Mouse (Mus musculus) MEL (cell line): ENCODE data around the gene Isca1. TPM values are rescaled to one million over a fixed set of nuclear protein-coding genes. Genes with fewer than 3 reads are reported as not detected.
"Not testable (repeated sequence)": the region's sequence is repeated elsewhere in the genome, so short reads cannot be mapped to it uniquely, and the experiment has no call there.

Experiments used
- DNase-seq: peaks from one replicate; pipeline ENCODE4 v3.0.0; 2011; ENCODE audit warnings: low read depth, low spot score
- H3K27ac ChIP-seq: 2 replicates; pipeline ENCODE4 v1.5.1; 2012; ENCODE audit warnings: low read depth, mild to moderate bottlenecking, control low read depth, low read length, moderate library complexity; ENCODE audit not compliant: control insufficient read depth
- H3K27me3 ChIP-seq, 2 experiments: fragments of 150-350 bp in 1 of 2; sonication (generic) in 1 of 2; 2 replicates each; pipeline ENCODE4 v1.6.1; 2012; ENCODE audit warnings: low read length in 2 of 2, mild to moderate bottlenecking in 2 of 2, improper control_type of control experiment in 1 of 2, moderate library complexity in 1 of 2; ENCODE audit not compliant: insufficient read depth in 2 of 2, control insufficient read depth in 1 of 2
- H3K36me3 ChIP-seq, 2 experiments: 2 replicates each; pipeline ENCODE4 v1.6.1; 2012 to 2014; ENCODE audit warnings: low read length in 2 of 2, improper control_type of control experiment in 1 of 2, inconsistent platforms in 1 of 2, mild to moderate bottlenecking in 1 of 2; ENCODE audit not compliant: insufficient read depth in 2 of 2, control insufficient read depth in 1 of 2
- H3K4me1 ChIP-seq, 2 experiments: fragments of 150-350 bp in 1 of 2; sonication (generic) in 1 of 2; 2 replicates each; pipeline ENCODE4 v1.6.1; 2012; ENCODE audit warnings: low read length in 2 of 2, improper control_type of control experiment in 1 of 2, mild to moderate bottlenecking in 1 of 2; ENCODE audit not compliant: insufficient read depth in 2 of 2, control insufficient read depth in 1 of 2
- H3K4me3 ChIP-seq, 2 experiments: fragments of 150-350 bp in 1 of 2; sonication (generic) in 1 of 2; 2 replicates each; pipeline ENCODE4 v1.5.1; 2012; ENCODE audit warnings: low read depth in 2 of 2, low read length in 2 of 2, mild to moderate bottlenecking in 2 of 2, moderate library complexity in 2 of 2, control low read depth in 1 of 2, improper control_type of control experiment in 1 of 2; ENCODE audit not compliant: control insufficient read depth in 1 of 2, insufficient read depth in 1 of 2
- H3K79me2 ChIP-seq: 2 replicates; pipeline ENCODE4 v1.6.1; 2012; ENCODE audit warnings: mild to moderate bottlenecking, low read length, moderate library complexity; ENCODE audit not compliant: control insufficient read depth, poor library complexity, insufficient read depth
- H3K9ac ChIP-seq: 2 replicates; pipeline ENCODE4 v1.6.1; 2012; ENCODE audit warnings: low read depth, mild to moderate bottlenecking, control low read depth, low read length, moderate library complexity; ENCODE audit not compliant: control insufficient read depth, poor library complexity, severe bottlenecking
- H3K9me3 ChIP-seq: fragments of 150-350 bp; sonication (generic); replicated peaks from 2 replicates; pipeline ENCODE4 v1.6.1; 2012; ENCODE audit warnings: mild to moderate bottlenecking, low read length, improper control_type of control experiment, moderate library complexity; ENCODE audit not compliant: insufficient read depth
- EP300 ChIP-seq, 2 experiments: IDR thresholded peaks; 2 replicates each; pipeline ENCODE4 v1.6.1; 2011; ENCODE audit warnings: improper control_type of control experiment in 2 of 2, low read length in 2 of 2, low read depth in 1 of 2, mild to moderate bottlenecking in 1 of 2
- ETS1 ChIP-seq: IDR thresholded peaks from 2 replicates; pipeline ENCODE4 v1.6.1; 2012; ENCODE audit warnings: low read depth, mild to moderate bottlenecking, inconsistent platforms, low read length, improper control_type of control experiment, moderate library complexity
- GATA1 ChIP-seq: IDR thresholded peaks from 2 replicates; pipeline ENCODE4 v1.6.1; 2011; ENCODE audit warnings: low read depth, low read length, improper control_type of control experiment
- TAL1 ChIP-seq: IDR thresholded peaks from 2 replicates; pipeline ENCODE4 v1.6.1; 2012; ENCODE audit warnings: mild to moderate bottlenecking, inconsistent platforms, low read length, moderate library complexity, mixed read lengths
- ZC3H11A ChIP-seq: IDR thresholded peaks from 2 replicates; pipeline ENCODE4 v1.6.1; 2012; ENCODE audit warnings: low read depth, mild to moderate bottlenecking, inconsistent platforms, low read length, improper control_type of control experiment
- polyA plus RNA-seq, 2 experiments: library from polyadenylated mRNA; stranded (reverse) in 1 of 2; unstranded in 1 of 2; fragments of >175 nt in 1 of 2; fragments of >200 nt in 1 of 2; gene quantifications; 2 replicates each; pipeline versions ENCODE4 v1.2.1 to v1.2.4; 2012; ENCODE audit warnings: low replicate concordance in 2 of 2, low read depth in 1 of 2; ENCODE audit not compliant: insufficient read length in 2 of 2, insufficient read depth in 1 of 2, missing spikeins in 1 of 2
- total RNA-seq: library from RNA; depleted of rRNA; stranded (reverse); fragments of 300-350 nt; gene quantifications from 2 replicates; pipeline ENCODE4 v1.2.3, GENCODE M21; 2012

Gene Isca1
- total and polyA plus RNA-seq, 3 experiments = 31.2 to 76.3 (median 63.5) TPM

GRCm38 (mm10) chr13:59726139-59726867, 43.3 kb downstream of the Isca1 start:
- no peak overlapping the region for H3K4me3 ChIP-seq
- TF ChIP-seq ZC3H11A = no peak
- no peak overlapping the region for H3K27ac ChIP-seq
- no peak overlapping the region for H3K9ac ChIP-seq
- no peaks in the 10 kb centered on the region; a peak in 1 of 4 replicates for H3K4me1 ChIP-seq
- no peaks in the 10 kb centered on the region for H3K9me3 ChIP-seq
- no peaks in the 10 kb centered on the region for H3K27me3 ChIP-seq
- no peak for DNase-seq
- no peaks in the 10 kb centered on the region for H3K79me2 ChIP-seq
- H3K36me3 ChIP-seq = no peaks in the 10 kb centered on the region

GRCm38 (mm10) chr13:59722089-59722488, 47.5 kb downstream of the Isca1 start:
- not testable (repeated sequence) for H3K36me3 ChIP-seq, H3K9me3 ChIP-seq, H3K79me2 ChIP-seq, H3K4me1 ChIP-seq, H3K27ac ChIP-seq, DNase-seq, H3K9ac ChIP-seq, H3K27me3 ChIP-seq, H3K4me3 ChIP-seq

GRCm38 (mm10) chr13:59719475-59719874, 50.1 kb downstream of the Isca1 start:
- H3K9me3 ChIP-seq = no peaks in the 10 kb centered on the region
- peak; percentile 51 for DNase-seq
- H3K4me3 ChIP-seq = no peak overlapping the region
- peaks cover 0 to 4% of the 10 kb centered on the region in 2 experiments; a peak in 2 of 4 replicates for H3K36me3 ChIP-seq
- peak; percentile 49 to 51 for TF ChIP-seq EP300 (IDR thresholded peaks at IDR 0.05; ENCODE audit: low read depth in 1 of 2, low read length in 2 of 2)
- peak; percentile 55 for TF ChIP-seq GATA1
- peak; percentile 11; the same call in 1 of the 2 replicates for TF ChIP-seq TAL1
- no peak for TF ChIP-seq ETS1
- peaks cover 0 to 6% of the 10 kb centered on the region in 2 experiments; a peak in 3 of 4 replicates for H3K4me1 ChIP-seq
- no peaks in the 10 kb centered on the region for H3K79me2 ChIP-seq
- H3K27me3 ChIP-seq = peaks cover 0 to 2% of the 10 kb centered on the region in 2 experiments; a peak in 1 of 4 replicates
- H3K9ac ChIP-seq = no peak overlapping the region
- H3K27ac ChIP-seq = no peak overlapping the region

- not testable (repeated sequence) for DNase-seq, H3K27ac ChIP-seq, H3K9ac ChIP-seq, H3K4me1 ChIP-seq, H3K9me3 ChIP-seq, H3K79me2 ChIP-seq, H3K4me3 ChIP-seq, H3K27me3 ChIP-seq, H3K36me3 ChIP-seq
Measured at GRCm38 (mm10) chr13:59718857-59719440, 50.7 kb downstream of the Isca1 start.
